Mouse (Mus musculus) granulocyte monocyte progenitor cell, adult 5-6 weeks (primary cell): Measurements from ENCODE around the gene Rabgap1. TPM values are rescaled to one million over a fixed set of nuclear protein-coding genes. Genes with fewer than 3 reads are reported as not detected.
"Not testable (repeated sequence)": the region's sequence is repeated elsewhere in the genome, so short reads cannot be mapped to it uniquely, and the experiment has no call there.

ENCODE experiments used
- ATAC-seq: replicated peaks from 2 replicates; pipeline ENCODE4 v1.8.0; 2016; ENCODE audit warnings: mild to moderate bottlenecking, moderate TSS enrichment, inconsistent platforms; ENCODE audit not compliant: poor library complexity, severe bottlenecking
- total RNA-seq, 2 experiments: library from RNA; stranded (forward) in 1 of 2; stranded (reverse) in 1 of 2; fragments of 200-712, 200-1000 nt in 1 of 2; fragments of >200 nt in 1 of 2; fragmentation: Nextera tagmentation in 1 of 2; gene quantifications; 2 replicates each; pipeline ENCODE4 v1.2.3; 2014 to 2017

Gene Rabgap1
- total RNA-seq (2014; fragmentation: Nextera tagmentation) (20.8 and 22.0 TPM in 2 replicates), total RNA-seq (2017) (22.7 and 24.1 TPM in 2 replicates)

DNA sequence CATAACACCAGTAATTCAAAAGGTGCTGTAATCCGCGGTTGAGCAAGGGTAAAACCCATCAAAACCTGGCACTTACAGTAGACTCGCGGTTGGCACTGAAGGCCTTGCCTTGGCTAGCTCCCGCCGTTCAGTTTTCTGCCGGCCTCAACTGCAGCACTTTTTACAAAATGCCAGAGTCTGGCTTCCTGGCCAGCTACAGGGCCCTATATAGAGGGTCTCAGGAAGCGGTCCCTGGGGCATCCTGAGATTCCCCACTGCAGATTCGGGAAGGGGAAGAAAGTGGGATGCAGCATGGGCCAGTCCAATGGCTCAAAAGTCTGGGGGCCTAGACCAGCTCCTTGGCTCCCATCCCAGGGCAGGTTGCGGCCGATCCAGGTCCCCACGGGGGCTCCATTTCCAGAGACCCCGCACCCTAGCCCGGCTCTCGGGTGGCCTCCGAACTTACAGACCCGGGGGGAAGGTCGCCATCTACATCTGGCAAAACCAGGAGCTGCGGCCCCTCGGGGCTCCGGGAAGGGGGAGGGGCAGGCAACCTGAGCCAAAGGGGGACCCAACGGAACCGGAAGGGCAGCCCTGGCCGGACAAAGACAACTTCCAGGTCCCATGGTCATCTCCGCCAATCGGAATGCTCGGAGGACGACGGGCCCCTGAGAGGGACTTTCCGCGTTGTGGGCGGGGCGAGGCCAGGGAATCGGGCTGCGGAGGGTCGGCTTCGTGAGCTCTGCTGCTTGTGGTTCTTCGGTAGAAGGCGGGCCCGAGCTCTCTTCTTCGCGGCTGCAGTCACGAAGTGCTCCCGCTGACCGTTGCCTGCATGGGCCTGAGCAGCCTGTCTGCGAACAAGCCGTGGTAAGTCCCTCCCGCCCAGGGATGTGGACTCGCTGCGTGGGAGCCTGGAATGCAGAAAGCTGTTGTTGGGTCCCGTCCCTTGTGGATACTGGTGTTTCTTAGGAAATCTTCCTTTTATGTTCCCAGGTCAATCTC, at the start of gene Rabgap1, which contains the start of the genes Zbtb26 and Zbtb6:
Gene Rabgap1 (plus strand): TSS at position 669 of the 981 bp plus-strand sequence.
Gene Zbtb26 (minus strand): TSS at position 525 of the 981 bp plus-strand sequence.
Gene Zbtb6 (minus strand): TSS at position 561 of the 981 bp plus-strand sequence.
- peak; percentile 99 for ATAC-seq

DNA sequence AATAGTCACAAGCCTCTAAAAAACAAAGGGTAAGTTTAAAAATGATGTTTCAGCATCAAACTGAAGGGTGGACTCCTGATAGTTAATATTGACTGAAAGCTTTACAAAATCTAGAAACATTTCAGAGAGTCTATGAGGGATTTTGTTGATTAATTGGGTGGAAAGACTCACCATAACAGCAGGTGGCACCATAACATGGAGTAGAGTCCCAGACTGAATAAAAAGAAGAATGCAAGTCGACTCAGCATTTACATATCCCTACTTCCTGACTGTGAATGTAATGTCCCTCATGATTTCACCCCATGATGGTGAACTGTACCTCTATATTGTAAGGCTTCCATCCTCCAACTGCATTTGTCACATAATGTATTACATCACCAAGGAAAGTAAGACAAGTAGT, 47.5 kb upstream of the Rabgap1 start:
- ATAC-seq, result no peak

DNA sequence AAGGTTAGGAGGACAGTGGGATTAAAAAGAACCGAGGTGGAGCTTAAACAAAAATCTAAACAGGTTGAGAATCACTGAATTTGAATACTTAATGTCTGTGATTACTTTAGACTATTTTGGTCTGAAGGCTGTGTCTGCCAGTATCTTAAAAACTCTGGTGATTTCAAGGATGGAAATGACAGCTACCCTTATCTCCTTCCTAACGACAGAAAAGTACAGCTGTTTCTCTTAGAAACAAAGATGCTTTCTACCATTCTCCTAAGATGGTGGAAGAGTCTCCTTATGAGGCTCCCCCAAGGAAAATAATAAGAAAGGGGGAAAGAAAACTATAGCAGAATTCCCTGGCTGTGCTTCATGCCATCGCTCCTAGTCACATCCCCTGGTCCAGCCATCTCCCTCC, 21.2 kb upstream of the Rabgap1 start:
- no peak for ATAC-seq

DNA sequence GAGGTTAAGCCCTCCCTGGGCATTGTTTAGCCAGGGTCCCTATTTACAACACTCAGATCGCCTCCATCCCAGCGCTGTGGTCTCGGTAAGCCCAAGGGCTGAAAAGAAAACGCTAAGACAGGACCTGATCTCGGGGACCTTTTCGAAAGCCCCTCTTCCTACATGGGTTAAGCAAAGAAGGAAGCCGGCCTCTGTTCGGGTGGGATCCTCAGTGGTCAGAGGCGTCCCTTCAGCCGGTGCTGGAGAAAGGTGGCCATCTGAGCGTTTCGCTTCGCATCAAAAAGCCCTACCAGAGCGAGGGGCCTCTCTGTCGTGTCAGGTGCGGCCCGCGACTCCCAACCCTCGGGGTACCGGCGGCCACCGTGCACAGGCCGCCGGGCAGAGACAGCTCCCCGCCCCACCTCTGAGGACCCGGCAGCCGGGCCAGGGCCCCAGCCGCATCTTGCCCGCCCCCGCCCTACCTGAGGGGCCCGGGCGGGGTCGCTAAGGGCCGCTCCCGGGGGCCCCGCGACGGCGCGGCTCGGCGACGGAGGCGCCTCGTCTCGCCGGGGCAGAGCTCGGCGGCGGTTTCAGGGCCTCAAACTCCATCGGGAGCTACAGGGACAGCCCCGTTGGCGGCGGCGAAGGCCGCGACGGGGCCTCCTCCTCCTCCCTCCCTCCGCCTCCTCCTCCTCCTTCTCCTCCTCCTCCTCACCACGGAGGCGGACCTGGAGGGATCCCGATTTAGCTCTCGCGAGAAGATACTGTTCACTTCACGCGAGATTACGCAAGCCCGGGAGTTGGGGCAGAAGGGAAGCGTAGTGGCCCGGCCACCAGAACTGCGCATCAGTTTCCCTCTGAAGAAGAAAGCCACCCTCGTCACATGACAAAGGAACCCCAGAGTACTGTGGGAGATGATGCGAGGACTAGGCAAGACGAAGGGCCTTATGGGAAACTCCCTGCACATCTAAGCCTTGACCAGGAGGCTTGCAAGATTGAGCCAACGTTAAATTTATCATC, 20.5 kb upstream of the Rabgap1 start, which contains the start of gene Rc3h2:
Gene Rc3h2 (minus strand): TSS at position 598 of the 999 bp plus-strand sequence.
- peak; percentile 99 for ATAC-seq

DNA sequence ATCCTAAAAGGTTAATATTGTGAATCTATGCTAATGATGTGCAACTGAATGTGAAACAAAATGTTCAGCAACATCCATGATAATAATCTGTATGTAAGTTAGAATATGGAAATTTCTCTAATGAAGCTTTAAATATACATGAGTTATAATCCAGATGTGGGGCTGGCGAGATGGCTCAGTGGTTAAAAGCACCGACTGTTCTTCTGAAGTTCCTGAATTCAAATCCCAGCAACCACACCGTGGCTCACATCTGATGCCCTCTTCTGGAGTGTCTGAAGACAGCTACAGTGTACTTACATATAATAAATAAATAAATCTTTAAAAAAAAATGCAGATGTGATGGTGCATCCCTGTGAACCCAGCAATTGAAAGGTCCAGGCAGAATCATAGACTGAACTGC, 19.4 kb upstream of the Rabgap1 start:
- ATAC-seq, result no peak

DNA sequence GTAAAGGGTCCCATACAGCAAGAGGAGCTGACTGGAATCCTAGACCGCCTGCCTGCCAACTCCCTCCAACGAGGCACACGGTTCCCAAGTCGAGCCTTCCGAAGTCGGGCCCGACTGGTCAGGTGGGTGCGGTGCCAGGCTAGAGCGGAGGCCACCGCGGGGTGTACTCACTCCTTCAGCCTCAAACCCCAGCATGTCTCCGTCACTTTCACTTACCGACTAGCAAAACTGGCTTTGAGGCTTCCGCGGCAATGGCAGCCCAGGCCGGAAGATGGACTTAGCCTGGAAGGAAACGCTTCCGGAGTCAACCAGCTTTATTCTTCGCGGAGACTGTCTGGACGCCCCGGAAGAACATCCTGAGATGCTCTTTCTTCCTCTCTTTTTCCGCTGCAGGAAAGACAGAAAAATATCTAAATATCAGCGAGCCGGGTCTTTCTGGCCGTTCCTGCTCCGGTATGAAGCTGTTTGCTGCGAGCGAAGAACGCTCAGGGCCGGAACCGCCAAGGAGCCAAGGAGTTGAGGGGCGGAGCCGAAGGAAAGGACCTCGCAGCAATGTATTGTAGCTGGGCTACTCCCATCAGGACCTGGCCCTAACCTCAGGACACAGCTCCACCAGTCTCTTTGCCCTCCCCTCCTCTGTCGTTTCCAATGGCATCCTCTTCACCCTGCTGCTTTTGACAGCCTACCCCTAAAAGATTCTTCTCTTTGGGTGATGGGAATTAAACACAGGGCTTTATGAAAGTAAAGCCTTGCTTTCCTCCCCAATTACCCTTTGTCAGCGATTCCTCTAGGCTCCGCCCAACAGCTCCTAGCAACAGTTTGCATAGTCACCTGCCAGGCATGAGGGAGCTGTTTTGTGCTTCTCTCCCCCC, 12.2 kb upstream of the Rabgap1 start:
- ATAC-seq, result peak; percentile 92

DNA sequence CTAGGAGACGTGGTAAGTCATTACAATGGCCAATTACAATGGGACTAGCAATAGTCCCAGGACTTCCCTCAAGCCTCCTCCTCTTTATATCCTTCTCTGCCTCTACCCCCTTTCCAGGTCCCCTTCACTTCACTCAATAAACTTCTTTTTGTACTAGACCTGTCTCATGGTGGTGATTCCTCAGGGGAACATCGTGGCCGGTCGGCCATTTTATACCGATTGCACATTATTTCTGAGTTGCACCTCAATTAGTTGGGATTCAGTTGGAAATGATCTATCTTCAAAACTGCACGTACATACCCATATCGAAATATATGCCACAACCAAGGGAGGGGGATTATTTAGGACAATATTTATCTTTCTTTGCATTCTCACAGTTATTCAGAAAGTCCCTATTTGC, 11.5 kb upstream of the Rabgap1 start:
- ATAC-seq, result no peak

DNA sequence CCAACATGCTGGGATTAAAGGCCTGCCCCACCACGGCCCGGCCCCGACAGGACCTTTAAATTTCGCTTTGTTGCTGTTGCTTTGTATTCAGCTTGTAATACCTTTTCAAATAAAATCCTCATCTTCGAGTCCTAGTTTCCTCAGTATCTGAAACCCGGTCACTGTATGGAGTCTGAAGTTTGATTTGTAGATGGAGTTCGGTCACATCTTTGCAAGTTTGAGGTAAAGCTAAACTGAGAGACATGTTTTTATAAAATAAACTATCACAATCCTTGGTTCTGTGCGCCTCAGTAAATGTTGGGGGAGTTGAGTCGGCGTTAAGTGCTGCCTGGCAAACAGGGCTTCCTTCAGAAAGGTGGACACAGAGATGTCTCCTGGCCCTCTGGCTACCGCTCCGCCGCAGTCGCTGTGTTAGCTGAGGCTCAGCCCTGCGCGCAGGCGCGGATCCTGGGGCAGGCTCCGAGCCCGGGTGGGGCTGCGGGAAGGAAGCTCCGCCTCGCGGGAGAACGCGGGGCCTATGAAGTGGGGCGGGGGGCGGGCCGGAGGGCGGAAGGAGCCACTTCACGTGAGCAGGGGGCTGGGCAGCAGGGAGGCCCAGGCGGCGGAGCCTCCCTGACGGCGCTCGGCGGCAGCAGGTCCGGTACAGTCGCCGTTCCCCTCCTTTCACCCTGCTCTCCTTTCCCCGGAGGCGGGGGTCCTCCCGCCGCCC, 8.7 kb downstream of the Rabgap1 start:
- peak; percentile 99 for ATAC-seq

DNA sequence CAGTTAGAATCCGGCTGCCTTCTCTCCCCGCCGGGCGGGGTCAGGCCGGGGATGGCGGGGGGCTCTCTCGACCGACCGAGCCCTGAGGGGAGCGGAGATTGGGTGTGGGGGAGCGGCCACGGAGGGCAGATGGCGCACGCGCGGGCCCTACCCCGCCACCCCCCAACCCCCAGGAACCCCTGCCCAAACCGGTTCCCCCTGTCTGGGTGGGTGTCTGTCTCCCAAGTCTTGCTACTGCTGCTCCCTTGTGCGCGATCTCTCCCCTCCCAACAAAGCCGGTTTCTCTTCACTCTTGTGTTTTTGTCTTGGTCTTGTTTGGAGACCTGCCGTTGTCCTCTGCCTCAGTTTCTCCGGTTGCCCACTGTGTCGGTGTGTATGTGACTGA, 9.3 kb downstream of the Rabgap1 start:
- ATAC-seq, result no peak

DNA sequence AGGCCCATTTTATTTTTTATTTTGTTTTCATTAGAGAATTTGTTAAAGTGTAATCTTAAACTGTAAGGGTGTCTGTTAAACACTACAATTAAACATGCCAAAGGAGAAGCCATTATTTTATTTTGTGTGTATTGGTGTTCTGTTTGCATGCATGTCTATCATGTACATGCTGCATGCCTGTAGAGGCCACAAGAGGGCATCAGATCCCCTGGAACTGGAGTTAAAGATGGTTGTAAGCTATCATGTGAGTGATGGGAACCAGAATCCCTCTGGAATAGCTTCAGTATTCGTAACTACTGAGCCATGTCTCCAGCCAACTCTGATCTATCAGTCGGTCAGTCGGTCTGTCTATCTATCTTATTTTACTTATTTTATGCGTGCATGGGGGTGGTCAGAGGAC, 17.6 kb downstream of the Rabgap1 start:
- no peak for ATAC-seq

DNA sequence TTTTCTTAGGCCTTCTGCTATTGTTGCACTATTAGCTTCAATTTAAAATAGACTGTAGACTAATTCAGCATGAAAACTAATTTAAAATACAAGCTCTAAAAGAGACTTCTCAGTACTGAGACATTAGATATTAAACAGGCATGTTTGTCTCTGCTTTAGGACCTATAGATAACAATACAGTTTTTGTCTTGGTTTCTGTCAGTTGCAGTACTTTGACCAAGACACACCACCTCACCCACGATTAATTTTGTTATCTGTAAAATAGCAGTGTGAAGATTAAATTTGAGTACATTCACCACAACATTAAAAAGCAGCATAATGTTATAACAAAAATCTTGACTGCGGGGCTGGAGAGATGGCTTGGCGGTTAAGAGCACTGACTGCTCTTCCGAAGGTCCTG, 23.2 kb downstream of the Rabgap1 start:
- no peak for ATAC-seq

DNA sequence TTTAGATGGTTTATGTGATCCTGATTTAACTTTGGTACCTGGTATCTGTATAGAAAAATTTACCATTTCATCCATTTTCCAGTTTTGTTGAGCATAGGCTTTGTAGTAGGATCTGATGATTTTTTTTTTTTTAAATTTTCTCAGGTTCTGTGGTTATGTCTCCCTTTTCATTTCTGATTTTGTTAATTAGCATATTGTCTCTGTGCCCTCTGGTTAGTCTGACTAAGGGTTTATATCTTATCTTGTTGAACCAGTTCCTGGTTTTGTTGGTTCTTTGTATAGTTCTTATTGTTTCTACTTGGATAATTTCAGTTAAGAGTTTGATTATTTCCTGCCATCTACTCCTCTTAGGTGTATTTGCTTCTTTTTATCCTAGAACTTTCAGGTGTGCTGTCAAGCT, 36.5 kb downstream of the Rabgap1 start:
- no peak for ATAC-seq

DNA sequence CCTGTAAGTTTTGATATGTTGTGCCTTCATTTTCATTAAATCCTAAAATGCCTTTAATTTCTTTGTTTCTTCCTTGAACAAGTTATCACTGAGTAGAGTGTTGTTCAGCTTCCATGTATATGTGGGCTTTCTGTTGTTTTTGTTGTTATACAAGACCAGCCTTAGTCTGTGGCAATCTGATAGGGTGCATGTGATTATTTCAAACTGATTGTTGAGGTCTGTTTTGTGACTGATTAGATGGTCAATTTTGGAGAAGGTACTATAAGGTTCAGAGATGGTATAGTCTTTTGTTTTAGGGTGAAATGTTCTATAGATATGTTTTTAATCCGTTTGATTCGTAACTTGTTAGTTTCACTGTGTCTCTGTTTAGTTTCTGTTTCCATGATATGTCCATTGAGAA, 37.0 kb downstream of the Rabgap1 start:
- ATAC-seq, result no peak

DNA sequence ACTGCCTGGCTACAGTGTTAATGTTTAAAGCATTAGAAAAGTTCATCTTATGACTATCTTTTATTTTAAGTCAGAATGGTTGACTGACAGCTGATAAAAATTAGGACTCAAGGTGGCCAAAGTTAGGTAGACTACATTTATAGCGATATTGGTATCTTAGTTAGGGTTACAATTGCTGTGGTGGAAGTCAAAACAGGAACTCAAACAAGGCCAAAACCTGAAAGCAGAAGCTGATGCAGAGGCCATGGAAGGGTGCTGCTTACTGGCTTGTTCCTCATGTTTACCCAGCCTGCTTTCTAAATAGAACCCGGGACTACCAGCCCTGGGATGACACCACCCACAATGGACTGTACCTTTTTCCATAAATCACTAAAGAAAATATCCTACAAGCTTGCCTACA, 41.1 kb downstream of the Rabgap1 start:
- peak; percentile 42 for ATAC-seq

DNA sequence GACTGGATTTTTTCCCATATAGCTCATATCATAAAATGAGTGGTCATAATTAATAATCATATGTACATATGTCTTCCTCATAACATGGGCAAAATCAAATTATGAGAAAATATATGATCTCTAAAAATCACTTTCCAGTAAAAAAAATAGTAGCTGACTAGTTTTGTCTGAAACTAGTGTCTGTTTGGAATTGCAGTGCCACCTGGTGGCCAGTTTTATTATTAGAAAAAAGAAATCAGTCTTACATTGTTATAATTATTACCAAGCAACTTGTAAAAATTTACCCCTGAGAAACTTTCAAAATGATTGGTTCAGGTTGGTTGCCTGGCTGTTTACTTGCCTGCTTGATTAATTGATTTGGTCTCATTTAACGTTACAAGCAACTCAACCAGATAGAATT, 42.3 kb downstream of the Rabgap1 start:
- peak; percentile 50 for ATAC-seq

DNA sequence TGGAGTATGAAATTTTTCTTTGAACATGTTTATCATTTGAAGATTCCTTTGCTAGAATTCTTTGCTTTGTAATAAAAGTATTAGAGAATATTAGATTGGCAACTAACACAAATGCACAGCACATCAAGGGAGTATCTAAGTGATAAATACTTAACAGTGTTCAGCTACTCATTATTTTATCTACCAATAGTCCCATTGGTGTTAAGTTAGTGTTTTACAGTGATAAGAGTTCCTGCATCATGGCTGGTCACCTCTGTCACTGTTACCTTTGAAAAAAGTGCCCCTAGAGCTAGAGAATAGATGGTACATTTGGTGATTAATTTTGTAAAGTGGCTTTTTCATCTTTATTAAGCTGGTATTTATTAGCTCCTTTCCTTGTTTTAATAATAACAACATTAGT, 43.3 kb downstream of the Rabgap1 start:
- ATAC-seq, result no peak

DNA sequence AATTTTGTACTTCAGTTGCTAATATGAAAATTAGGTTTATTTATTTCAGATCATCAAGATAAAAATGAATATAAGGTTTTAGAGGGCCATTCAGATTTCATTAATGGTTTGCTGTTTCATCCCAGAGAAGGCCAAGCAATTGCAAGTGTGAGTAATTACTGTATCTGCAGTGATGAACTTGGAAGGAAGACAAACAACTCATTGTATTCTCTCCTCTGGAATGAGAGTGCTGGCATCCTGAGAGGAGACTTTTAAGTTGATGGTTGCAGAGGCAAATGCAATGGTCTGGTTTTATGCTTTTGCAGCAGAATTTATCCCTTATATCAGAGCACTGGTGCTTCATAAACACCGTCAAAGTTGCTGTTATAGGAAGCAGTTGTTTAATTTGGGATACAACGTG, 45.9 kb downstream of the Rabgap1 start:
- ATAC-seq, result no peak

DNA sequence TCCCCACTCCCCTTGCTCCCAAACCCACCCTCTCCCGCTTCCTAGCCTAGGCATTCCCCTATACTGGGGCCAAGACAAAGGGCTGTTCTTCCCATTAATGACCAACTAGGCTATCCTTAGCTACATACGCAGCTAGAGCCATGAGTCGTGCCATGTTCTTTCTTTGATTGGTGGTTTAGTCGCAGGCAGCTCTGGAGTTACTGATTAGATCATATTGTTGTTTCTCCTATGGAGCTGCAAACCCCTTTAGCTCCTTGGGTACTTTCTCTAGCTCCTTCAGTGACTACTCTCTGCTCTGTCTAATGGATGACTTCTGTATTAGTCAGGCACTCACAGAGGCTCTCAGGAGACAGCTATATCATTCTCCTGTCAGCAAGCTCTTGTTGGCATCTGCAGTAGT, 54.2 kb downstream of the Rabgap1 start:
- no peak for ATAC-seq

DNA sequence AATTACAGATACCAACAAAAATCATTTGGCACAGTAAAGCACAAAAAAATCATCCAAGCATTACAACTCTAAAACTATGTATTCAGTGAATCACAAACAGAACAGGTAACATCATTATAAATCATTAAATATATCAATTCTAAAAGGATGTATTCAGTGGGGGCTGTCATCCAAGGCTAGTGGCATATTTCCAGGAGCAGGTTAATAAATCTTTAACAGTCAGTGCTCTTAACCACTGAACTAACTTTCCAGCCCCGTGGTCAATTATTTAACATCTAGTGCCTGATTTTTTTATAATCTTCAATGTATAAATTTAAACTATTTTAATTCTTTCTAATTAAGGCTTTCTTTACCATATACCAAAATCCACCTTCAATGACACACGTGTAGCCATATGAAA, 62.8 kb downstream of the Rabgap1 start:
- not testable (repeated sequence) for ATAC-seq
